Mouse (Mus musculus) heart, adult 8-10 months (tissue): ENCODE results near the gene Mt4. TPM values are rescaled to one million over a fixed set of nuclear protein-coding genes. Genes with fewer than 3 reads are reported as not detected.
"Not testable (repeated sequence)": the region's sequence is repeated elsewhere in the genome, so short reads cannot be mapped to it uniquely, and the experiment has no call there.

ENCODE experiments used
- DNase-seq: peaks from one replicate; pipeline ENCODE4 v3.0.0; 2022; ENCODE audit warnings: low spot score
- total RNA-seq, 4 experiments: library from RNA; stranded (reverse); gene quantifications; 2 replicates each; pipeline ENCODE4 v1.2.4; 2022

Gene Mt4
- total RNA-seq, 4 experiments from 2014 or later = not detected

DNA sequence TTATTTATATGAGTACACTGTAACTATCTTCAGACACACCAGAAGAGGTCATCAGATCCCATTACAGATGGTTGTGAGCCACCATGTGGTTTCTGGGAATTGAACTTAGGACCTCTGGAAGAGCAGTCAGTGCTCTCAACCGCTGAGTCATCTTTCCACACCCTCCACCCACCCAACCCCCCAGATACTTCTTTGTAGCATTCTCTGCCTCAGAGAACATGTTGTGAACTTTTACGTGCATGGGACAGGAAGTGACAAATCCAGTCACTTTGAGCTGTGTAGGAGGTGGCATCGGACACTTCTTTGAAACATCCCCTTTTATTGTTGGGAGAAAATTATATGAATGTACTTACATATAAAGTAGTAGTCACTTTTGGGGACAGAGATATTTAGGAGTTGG, 2.4 kb upstream of the Mt4 start:
- DNase-seq = peak; percentile 7

GRCm38 (mm10) chr8:94135556-94135955, 1.4 kb upstream of the Mt4 start:
- DNase-seq = no peak

DNA sequence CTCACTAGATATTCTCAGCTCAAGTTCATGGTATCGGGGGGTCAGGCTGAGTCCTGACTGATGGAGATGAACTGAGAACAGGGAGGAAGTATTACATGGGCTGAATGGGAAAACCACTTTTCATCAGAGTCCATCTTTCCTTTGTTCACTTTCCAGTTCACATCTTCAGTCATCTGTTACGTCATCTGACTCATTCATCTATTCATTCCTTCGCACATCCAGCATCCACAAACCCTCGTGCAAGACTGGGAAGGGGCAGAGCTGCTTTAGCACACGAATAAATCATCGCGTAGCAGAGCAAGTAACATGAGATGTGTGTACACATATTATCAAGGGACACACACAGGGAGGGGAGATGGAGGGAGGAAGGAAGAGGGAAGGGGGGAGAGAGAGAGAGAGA, 805 bp upstream of the Mt4 start:
- DNase-seq = no peak

DNA sequence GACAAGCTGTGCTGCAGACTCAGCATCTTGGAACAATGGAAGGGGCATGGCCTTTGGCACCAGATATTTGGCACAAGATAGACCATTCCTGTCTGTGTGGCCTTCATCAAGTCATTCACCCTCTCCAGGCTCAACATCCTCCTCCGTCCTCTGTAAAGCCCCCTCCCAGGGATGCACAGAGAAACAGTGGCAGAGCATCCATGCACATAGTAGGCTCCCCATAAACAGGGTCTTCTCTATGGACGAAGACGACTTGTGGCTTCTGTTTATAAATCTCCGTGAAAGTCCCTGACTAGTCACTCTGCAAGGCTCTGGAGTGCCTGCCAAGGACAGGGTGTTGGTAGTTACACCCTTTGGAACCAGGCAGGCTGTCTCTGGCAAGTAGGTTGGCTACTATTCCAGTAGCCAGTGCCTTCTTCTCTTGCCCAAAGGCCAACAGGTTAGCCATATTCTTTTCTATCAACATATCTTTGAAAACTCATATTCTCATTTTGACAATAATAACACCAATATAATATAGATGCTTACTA, 3.3 kb downstream of the Mt4 start:
- no peak for DNase-seq

GRCm38 (mm10) chr8:94148236-94148635, 11.2 kb downstream of the Mt4 start:
- DNase-seq = no peak

- no peak for DNase-seq
These were observed 13.9 kb downstream of the Mt4 start for GRCm38 (mm10) chr8:94150925-94151324.

DNA sequence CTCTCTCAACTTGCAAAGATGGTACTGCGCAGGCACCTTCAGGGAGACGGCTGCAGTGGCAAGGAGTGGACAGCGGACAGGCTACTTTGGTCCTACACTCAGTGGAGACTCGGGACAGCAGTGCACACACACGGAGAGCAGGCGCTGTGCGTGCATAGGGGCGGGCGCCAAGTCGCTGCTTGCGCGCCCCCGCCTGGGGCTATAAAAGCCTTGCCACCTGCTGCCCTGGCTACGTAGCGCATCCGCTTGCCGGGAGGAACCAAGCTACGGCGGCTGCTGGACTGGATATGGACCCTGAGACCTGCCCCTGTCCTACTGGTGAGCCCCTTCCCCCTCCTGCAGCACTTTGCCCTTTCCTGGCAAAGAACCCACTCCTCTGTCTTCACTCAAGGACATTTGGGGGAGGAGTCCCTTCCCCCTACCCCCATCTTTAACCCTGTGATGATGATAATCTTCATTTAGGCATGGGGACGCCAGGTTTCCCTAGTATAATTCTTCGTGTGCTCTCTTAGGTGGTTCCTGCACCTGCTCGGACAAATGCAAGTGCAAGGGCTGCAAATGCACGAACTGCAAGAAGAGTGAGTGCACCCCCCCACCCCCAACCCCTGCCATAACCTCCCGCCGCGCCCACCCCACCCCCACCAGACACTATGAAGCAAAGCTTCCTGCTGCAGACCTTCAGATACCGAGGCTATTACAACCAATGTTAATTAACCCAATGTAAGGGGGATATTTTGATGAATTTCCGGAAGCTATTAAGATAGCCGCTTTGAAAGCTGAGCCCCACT, 15.7 kb downstream of the Mt4 start, which contains the start of gene Mt3:
Mt3 (plus strand) TSS at position 95 of the 788 bp plus-strand sequence.
- no peak for DNase-seq

DNA sequence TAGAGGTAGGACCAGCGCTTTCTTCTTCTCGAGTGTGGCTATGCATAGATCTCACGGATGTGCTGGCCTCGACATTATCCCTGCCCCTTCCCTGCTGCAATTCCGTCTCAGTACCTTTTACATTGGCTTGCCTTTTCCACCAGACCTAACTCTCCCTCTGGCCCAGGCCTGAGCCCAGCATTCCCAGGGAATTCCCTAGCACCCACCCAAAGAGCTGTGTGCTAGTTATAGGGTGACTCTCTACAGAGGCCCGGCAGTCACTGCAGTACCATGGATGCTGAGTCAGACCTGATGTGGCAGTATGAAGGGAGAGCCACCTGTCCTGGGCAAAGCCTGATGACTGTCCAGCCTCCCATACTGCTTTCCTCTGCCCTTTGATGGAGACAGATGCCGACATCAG, 16.5 kb downstream of the Mt4 start:
- DNase-seq = no peak

GRCm38 (mm10) chr8:94154537-94154936, 17.5 kb downstream of the Mt4 start:
- no peak for DNase-seq

DNA sequence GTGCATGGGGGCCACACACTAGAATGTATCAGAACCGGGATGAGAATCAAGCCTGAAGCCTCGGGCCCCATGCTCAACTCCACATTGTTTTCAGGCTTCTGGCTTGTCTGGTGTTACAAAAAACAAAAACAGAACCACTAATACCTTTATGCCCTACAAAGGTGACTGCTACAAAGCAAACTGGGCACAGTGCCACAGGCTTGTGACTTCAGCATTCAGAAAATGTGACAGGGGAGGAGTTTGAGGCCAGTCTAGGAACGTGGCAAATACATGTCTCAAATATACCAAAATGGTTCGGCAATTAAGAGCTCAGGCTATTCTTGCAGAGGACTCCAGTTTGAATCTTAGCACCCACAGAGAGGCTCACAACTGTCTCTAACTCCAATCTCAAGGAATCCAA, 19.1 kb downstream of the Mt4 start:
- no peak for DNase-seq

DNA sequence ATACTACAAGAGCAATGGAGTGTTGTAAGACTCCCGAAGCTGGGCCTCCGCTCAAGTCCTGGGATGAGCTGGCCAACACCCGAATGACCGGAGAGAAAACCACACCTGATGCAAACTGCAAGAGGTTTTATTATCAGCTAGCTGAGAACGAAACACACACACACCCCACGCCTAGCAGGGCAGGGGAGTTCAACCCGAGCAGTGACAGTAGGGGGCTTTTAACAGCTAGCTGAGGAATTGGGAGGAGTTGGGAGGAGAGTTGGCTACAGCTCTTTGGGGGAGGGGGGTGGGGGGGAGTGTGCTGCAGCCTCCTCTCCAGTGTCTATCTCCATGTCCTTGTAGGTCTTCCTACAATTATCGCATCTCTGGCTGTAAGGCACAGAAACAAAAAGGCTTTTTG, 28.8 kb downstream of the Mt4 start:
- not testable (repeated sequence) for DNase-seq

DNA sequence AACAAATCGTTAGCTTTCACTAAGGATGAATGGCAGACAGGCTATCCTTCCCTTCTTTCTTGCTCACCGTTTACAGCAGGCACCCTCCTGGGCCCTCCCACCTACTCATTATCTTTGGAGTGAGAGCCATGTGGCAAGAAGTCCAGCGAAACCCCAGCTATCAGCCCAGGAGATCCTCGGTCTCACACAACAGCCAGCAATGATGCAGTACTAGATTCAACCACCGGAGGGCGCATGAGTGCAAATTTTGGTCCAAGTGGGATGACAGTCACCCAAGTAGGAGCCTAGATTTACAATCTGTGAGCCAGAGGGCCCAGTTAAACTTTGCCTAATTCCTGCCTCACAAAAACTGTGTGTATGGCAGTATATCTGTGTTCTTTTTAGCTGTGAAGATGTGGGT, 30.2 kb downstream of the Mt4 start:
- peak; percentile 90 for DNase-seq

DNA sequence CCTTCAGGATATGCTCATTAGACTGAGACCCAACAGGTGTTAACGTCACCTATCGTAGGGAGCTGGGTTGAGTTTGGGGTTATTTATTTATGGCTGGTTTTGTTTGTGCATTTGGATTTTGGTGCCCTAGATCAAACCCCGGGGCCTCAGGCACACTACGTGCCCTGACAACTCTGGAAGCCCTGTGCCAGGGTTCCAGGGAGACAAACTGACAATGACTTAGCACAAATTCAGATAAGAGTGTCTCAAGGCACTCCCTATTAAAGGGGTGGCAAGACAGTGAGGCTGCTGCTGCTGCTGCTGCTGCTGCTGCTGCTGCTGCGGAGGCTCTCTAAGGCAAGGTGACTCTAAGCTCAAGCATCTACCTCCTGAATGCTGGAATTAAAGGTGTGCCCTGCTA, 32.5 kb downstream of the Mt4 start:
- no peak for DNase-seq

- peak; percentile 63 for DNase-seq
These were observed 34.3 kb downstream of the Mt4 start for GRCm38 (mm10) chr8:94171321-94171755.

DNA sequence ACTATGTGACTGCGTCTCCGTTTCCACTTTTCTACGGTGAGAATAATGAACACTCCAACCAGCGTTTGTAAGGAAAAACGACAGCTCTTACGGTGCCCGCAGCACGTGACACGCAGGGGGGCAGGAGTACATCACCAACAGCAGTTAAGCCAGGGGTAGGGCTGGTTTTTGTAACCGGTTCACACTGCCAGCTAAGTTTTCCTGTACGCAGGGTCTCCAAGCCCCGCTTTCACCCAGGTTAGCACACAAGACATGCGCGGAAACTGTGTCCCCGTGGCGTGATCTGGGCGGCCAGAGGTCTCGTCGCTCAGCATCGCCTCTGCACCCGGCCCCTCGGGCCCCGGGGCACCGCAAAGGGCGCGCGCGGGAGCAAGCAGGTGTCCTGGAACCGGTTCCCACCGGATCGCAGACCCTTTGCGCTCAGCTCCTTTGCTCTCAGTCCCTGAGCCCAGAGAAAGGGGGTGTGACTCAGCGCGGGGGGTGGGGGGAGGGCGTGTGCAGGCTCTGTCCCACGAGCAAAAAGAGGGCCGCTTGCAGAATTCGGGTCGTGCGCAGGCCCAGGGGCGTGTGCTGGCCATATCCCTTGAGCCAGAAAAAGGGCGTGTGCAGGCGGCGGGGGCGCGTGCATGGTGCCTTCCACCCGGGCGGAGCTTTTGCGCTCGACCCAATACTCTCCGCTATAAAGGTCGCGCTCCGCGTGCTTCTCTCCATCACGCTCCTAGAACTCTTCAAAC, 35.2 kb downstream of the Mt4 start, which contains the start of gene Mt2:
Mt2 (plus strand) TSS at position 590 of the 734 bp plus-strand sequence.
- peak; percentile 70 for DNase-seq

- DNase-seq = no peak
These were observed 36.1 kb downstream of the Mt4 start for GRCm38 (mm10) chr8:94172809-94173732.

GRCm38 (mm10) chr8:94173848-94174403, 36.9 kb downstream of the Mt4 start:
- no peak for DNase-seq

- no peak for DNase-seq
These were observed 37.7 kb downstream of the Mt4 start for GRCm38 (mm10) chr8:94174619-94175213.

- DNase-seq = no peak
These were observed 40.9 kb downstream of the Mt4 start for GRCm38 (mm10) chr8:94177716-94178390.
